Mouse (Mus musculus) liver, embryonic 14.5 days (tissue): ENCODE measurements around the gene Atp5s. TPM values are rescaled to one million over a fixed set of nuclear protein-coding genes. Genes with fewer than 3 reads are reported as not detected.

ENCODE experiments used
- ATAC-seq: fragments of 200-750 bp; cut with Nextera tagmentation; 2 replicates; pipeline ENCODE4 v1.8.0; 2017; ENCODE audit warnings: moderate number of reproducible peaks, mild to moderate bottlenecking, moderate library complexity; ENCODE audit not compliant: insufficient read depth
- DNase-seq, 3 experiments: peaks; one replicate each; pipeline ENCODE4 v3.0.0-alpha.2; 2012 to 2013; ENCODE audit warnings: low read depth in 3 of 3, low spot score in 3 of 3
- H3K27ac ChIP-seq: fragments of 300-500 bp; sonication (generic); 2 replicates; pipeline ENCODE4 v1.5.1; 2014; ENCODE audit warnings: moderate library complexity, mild to moderate bottlenecking, control low read depth, inconsistent platforms
- H3K27me3 ChIP-seq: fragments of 300-500 bp; sonication (generic); 2 replicates; pipeline ENCODE4 v1.6.1; 2014; ENCODE audit warnings: mild to moderate bottlenecking, low read length, moderate library complexity; ENCODE audit not compliant: control insufficient read depth, insufficient read depth
- H3K36me3 ChIP-seq: fragments of 300-500 bp; sonication (generic); replicated peaks from 2 replicates; pipeline ENCODE4 v1.6.1; 2014; ENCODE audit warnings: low read depth; ENCODE audit not compliant: control insufficient read depth, insufficient read depth
- H3K4me1 ChIP-seq, 2 experiments: fragments of 200-500 bp in 1 of 2; fragments of 300-500 bp in 1 of 2; sonication (generic) in 1 of 2; replicated peaks; 2 replicates each; pipeline ENCODE4 v1.6.1; 2012 to 2014; ENCODE audit warnings: antibody characterized with exemption in 1 of 2, inconsistent platforms in 1 of 2, low read length in 1 of 2; ENCODE audit not compliant: control insufficient read depth in 2 of 2, insufficient read depth in 2 of 2
- H3K4me2 ChIP-seq: fragments of 300-500 bp; sonication (generic); 2 replicates; pipeline ENCODE4 v1.6.1; 2014; ENCODE audit warnings: low read depth, mild to moderate bottlenecking, control low read depth, moderate library complexity
- H3K4me3 ChIP-seq, 2 experiments: fragments of 200-500 bp in 1 of 2; fragments of 300-500 bp in 1 of 2; sonication (generic) in 1 of 2; 2 replicates each; pipeline ENCODE4 v1.5.1; 2012 to 2014; ENCODE audit warnings: low read depth in 2 of 2, low read length in 2 of 2, mild to moderate bottlenecking in 2 of 2, control low read depth in 1 of 2, inconsistent platforms in 1 of 2, moderate library complexity in 1 of 2; ENCODE audit not compliant: insufficient read depth in 1 of 2
- H3K9ac ChIP-seq: fragments of 300-500 bp; sonication (generic); replicated peaks from 2 replicates; pipeline ENCODE4 v1.6.1; 2014; ENCODE audit warnings: mild to moderate bottlenecking, control low read depth, moderate library complexity
- H3K9me3 ChIP-seq: fragments of 300-500 bp; sonication (generic); 2 replicates; pipeline ENCODE4 v1.6.1; 2016; ENCODE audit warnings: low read length, mixed read lengths; ENCODE audit not compliant: control insufficient read depth
- CTCF ChIP-seq: IDR thresholded peaks from 2 replicates; pipeline ENCODE4 v1.5.1; 2016; ENCODE audit warnings: antibody characterized with exemption, low read depth, control low read depth
- EP300 ChIP-seq: IDR thresholded peaks from 2 replicates; pipeline ENCODE4 v1.6.1; 2016; ENCODE audit warnings: antibody characterized with exemption, low read depth
- WGBS: fragments of 180-500 bp; shearing (Covaris S2); extraction: QIAGEN DNeasy Blood & Tissue Kit; methylation state at CpG from one replicate; pipeline ENCODE4 v1.1.7; 2014; ENCODE audit not compliant: insufficient replicate concordance; 5-methylcytosine and 5-hydroxymethylcytosine counted together
- polyA plus RNA-seq, 2 experiments: library from polyadenylated mRNA; depleted of rRNA in 1 of 2; stranded (reverse) in 1 of 2; unstranded in 1 of 2; fragments of >200 nt; fragmentation: Nextera tagmentation in 1 of 2; extraction: Ambion mirVana in 1 of 2; gene quantifications; 2 replicates each; pipeline versions ENCODE4 v1.2.1 to v1.2.3; 2012 to 2014

Atp5s gene
- polyA plus RNA-seq, 2 experiments = 12.0 to 20.7 TPM

- Histone ChIP-seq H3K27ac (no peak overlapping the region), H3K4me1 (peaks cover 6 to 9% of the 10 kb centered on the region in 2 experiments), H3K36me3 (no peaks in the 10 kb centered on the region), H3K9me3 (no peaks in the 10 kb centered on the region), H3K9ac (no peak overlapping the region; the same call in 1 of the 2 replicates), H3K4me2 (no peak overlapping the region), H3K27me3 (no peaks in the 10 kb centered on the region), H3K4me3 (no peak overlapping the region)
- ATAC-seq (no peak), DNase-seq (no peak)
- 43% methylated on average over 11 of the region's 11 CpGs for WGBS
- no peak for TF ChIP-seq CTCF
- no peak for TF ChIP-seq EP300
Observed at GRCm38 (mm10) chr12:69776607-69777340, 52.0 kb downstream of the Atp5s start.

DNA sequence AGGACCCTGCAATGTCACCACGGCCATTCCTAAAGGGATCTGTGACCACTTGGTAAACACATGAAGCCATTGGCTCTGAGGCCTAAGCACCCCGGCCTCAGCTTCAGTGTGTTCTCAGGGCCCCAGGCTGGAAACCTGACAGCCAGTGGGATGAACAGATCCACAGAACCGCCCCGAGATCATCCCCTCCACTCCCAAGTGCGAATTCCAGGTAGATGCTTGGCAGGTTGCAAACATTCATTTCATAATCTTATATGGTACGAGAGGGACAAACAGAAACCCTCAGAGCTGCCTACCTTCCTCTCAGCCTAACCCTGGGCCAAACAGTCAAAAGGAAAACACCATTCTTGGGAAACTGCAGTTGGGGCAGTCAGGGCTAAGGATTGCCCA, 52.6 kb downstream of the Atp5s start:
- no peak for ATAC-seq

GRCm38 (mm10) chr12:69777957-69778356, 53.2 kb downstream of the Atp5s start:
- Histone ChIP-seq H3K27me3 (no peaks in the 10 kb centered on the region), H3K27ac (no peak overlapping the region), H3K9me3 (no peaks in the 10 kb centered on the region), H3K4me3 (no peak overlapping the region), H3K36me3 (no peaks in the 10 kb centered on the region), H3K4me1 (peaks cover 18 to 19% of the 10 kb centered on the region in 2 experiments), H3K9ac (no peak overlapping the region), H3K4me2 (no peak overlapping the region)
- 73% methylated on average over 2 of the region's 2 CpGs for WGBS
- TF ChIP-seq EP300 (no peak), CTCF (no peak)
- ATAC-seq = no peak
- DNase-seq = no peak

More for the DNA sequence above, 52.6 kb downstream of the Atp5s start:
- TF ChIP-seq EP300 (no peak), CTCF (no peak)
- H3K36me3 ChIP-seq = no peaks in the 10 kb centered on the region
- H3K27ac ChIP-seq = no peak overlapping the region
- H3K4me3 ChIP-seq = no peak overlapping the region
- H3K4me1 ChIP-seq = peaks cover 12 to 13% of the 10 kb centered on the region in 2 experiments
- no peak for DNase-seq
- no peaks in the 10 kb centered on the region for H3K27me3 ChIP-seq
- 79% methylated on average over 6 of the region's 6 CpGs for whole genome bisulfite sequencing
- H3K9me3 ChIP-seq = no peaks in the 10 kb centered on the region
- H3K4me2 ChIP-seq = no peak overlapping the region
- no peak overlapping the region for H3K9ac ChIP-seq

DNA sequence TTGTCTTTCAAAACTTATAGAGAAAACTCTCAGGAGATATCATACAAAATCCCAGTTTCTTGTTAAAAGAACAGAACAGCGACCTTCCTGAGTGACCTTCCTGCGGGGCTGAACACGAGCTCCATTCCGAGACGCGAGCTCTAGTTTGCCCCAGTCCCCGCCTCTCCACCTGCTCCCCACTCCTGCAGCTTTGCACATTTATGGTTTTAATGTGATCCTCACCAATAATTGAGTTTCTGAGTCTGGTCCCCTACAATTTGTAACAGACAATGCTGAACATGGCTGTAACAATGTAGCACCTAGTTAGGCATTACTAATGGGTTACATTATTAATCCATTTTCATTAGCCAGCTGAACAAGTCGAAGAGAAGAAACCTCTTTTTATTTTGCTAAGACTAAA, 56.7 kb downstream of the Atp5s start:
- DNase-seq = no peak
- H3K27ac ChIP-seq = no peak overlapping the region
- H3K9ac ChIP-seq = no peak overlapping the region
- H3K4me3 ChIP-seq = no peak overlapping the region
- H3K27me3 ChIP-seq = no peaks in the 10 kb centered on the region
- no peaks in the 10 kb centered on the region for H3K9me3 ChIP-seq
- 89% methylated on average over 8 of the region's 8 CpGs for WGBS
- ATAC-seq = no peak
- peaks cover 40 to 42% of the 10 kb centered on the region in 2 experiments for H3K4me1 ChIP-seq
- H3K36me3 ChIP-seq = no peaks in the 10 kb centered on the region
- no peak for TF ChIP-seq CTCF
- no peak for TF ChIP-seq EP300
- H3K4me2 ChIP-seq = no peak overlapping the region

DNA sequence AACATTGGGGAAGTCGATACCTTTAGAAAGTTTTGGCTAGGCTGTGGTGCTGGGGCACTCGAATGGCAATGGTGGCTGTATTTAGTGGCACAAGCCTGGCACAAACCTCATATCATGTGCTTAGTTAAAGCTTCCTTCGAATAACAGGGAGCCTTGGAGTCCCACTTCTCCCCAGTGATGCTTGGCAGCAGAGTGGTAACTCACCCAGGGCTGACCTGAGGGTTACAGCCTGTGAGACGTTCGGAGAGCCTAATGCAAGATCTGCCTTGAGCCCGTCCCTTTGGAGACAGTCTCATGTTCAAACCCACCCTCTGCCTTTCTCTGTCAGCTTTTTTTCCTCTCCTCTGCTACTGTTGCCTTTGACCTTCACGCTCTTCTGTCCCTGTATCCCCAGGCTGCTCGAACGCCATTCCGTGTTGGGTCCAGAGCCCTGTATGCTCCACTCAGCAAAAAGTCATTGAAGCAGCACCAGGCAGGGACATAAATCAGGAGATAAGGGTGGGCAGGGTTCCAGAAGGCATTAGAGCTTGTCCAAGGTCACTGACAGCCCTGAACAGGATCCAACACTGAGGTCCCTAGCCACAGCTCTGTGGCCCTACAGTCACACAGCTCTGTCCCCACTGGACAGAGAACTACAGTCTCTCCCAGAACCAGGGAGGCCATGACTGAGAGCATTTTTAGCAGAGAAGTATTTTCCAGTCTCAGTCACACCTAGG, 57.3 kb downstream of the Atp5s start:
- 76% methylated on average over 10 of the region's 10 CpGs for WGBS
- no peak for DNase-seq
- Histone ChIP-seq H3K4me3 (no peak overlapping the region), H3K36me3 (no peaks in the 10 kb centered on the region), H3K27ac (peak overlapping the region; percentile 95), H3K4me2 (peak overlapping the region; percentile 81), H3K4me1 (peaks cover 36 to 40% of the 10 kb centered on the region in 2 experiments), H3K27me3 (no peaks in the 10 kb centered on the region), H3K9me3 (no peaks in the 10 kb centered on the region), H3K9ac (peak overlapping the region; percentile 6; the same call in 1 of the 2 replicates)
- 0 out of 2 replicates have a peak, but pooled peaks have one; percentile 12 for ATAC-seq
- TF ChIP-seq CTCF = no peak
- no peak for TF ChIP-seq EP300
